Mouse (Mus musculus): ENCODE results near the gene Dnah6. TPM values are rescaled to one million over a fixed set of nuclear protein-coding genes. Genes with fewer than 3 reads are reported as not detected.
A peak's percentile ranks its signal among the peaks of the same experiment; 100 is the strongest.

The Dnah6 gene
- polyA plus RNA-seq, 1 experiment: not detected

GRCm38 (mm10) chr6:73020061-73020460 is 201.4 kb downstream of the Dnah6 start:
- H3K4me1 ChIP-seq (ENCODE audit: control insufficient read depth, insufficient read depth, low read length): no peaks in the 10 kb centered on the region
- TF ChIP-seq CTCF (IDR thresholded peaks at IDR 0.05; ENCODE audit: borderline replicate concordance, insufficient read depth, low read length): no peak
- no peak for TF ChIP-seq POLR2A (IDR thresholded peaks at IDR 0.05; ENCODE audit: low read depth, low read length)
- no peak overlapping the region for H3K4me3 ChIP-seq (ENCODE audit: insufficient read depth, low read length)
- no peak overlapping the region for H3K27ac ChIP-seq (ENCODE audit: insufficient read depth, low read length)

- peaks cover 4% of the 10 kb centered on the region; the same call in 1 of the 2 replicates for H3K4me1 ChIP-seq (ENCODE audit: control insufficient read depth, insufficient read depth, low read length)
- TF ChIP-seq CTCF (IDR thresholded peaks at IDR 0.05; ENCODE audit: borderline replicate concordance, insufficient read depth, low read length) (no peak), POLR2A (IDR thresholded peaks at IDR 0.05; ENCODE audit: low read depth, low read length) (no peak)
- no peak overlapping the region for H3K27ac ChIP-seq (ENCODE audit: insufficient read depth, low read length)
- H3K4me3 ChIP-seq (ENCODE audit: insufficient read depth, low read length): no peak overlapping the region
Measured at GRCm38 (mm10) chr6:73018725-73019280, 202.6 kb downstream of the Dnah6 start.

- no peak overlapping the region for H3K27ac ChIP-seq (ENCODE audit: insufficient read depth, low read length)
- no peak for TF ChIP-seq CTCF (IDR thresholded peaks at IDR 0.05; ENCODE audit: borderline replicate concordance, insufficient read depth, low read length)
- no peak for TF ChIP-seq POLR2A (IDR thresholded peaks at IDR 0.05; ENCODE audit: low read depth, low read length)
- peaks cover 8% of the 10 kb centered on the region; the same call in 1 of the 2 replicates for H3K4me1 ChIP-seq (ENCODE audit: control insufficient read depth, insufficient read depth, low read length)
- no peak overlapping the region for H3K4me3 ChIP-seq (ENCODE audit: insufficient read depth, low read length)
Measured at GRCm38 (mm10) chr6:73014317-73015160, 206.9 kb downstream of the Dnah6 start.

- no peak overlapping the region for H3K4me3 ChIP-seq (ENCODE audit: insufficient read depth, low read length)
- peaks cover 8% of the 10 kb centered on the region; the same call in 1 of the 2 replicates for H3K4me1 ChIP-seq (ENCODE audit: control insufficient read depth, insufficient read depth, low read length)
- TF ChIP-seq CTCF (IDR thresholded peaks at IDR 0.05; ENCODE audit: borderline replicate concordance, insufficient read depth, low read length) (no peak), POLR2A (IDR thresholded peaks at IDR 0.05; ENCODE audit: low read depth, low read length) (no peak)
- H3K27ac ChIP-seq (ENCODE audit: insufficient read depth, low read length): peak overlapping the region; percentile 12
Measured at GRCm38 (mm10) chr6:73012931-73013330, 208.5 kb downstream of the Dnah6 start.

GRCm38 (mm10) chr6:73011827-73012226 is 209.6 kb downstream of the Dnah6 start:
- H3K4me3 ChIP-seq (ENCODE audit: insufficient read depth, low read length): no peak overlapping the region
- no peak for TF ChIP-seq POLR2A (IDR thresholded peaks at IDR 0.05; ENCODE audit: low read depth, low read length)
- TF ChIP-seq CTCF (IDR thresholded peaks at IDR 0.05; ENCODE audit: borderline replicate concordance, insufficient read depth, low read length): no peak
- H3K4me1 ChIP-seq (ENCODE audit: control insufficient read depth, insufficient read depth, low read length): peaks cover 8% of the 10 kb centered on the region; the same call in 1 of the 2 replicates
- no peak overlapping the region for H3K27ac ChIP-seq (ENCODE audit: insufficient read depth, low read length)

- Histone ChIP-seq H3K4me1 (ENCODE audit: control insufficient read depth, insufficient read depth, low read length) (peaks cover 8% of the 10 kb centered on the region; the same call in 1 of the 2 replicates), H3K4me3 (ENCODE audit: insufficient read depth, low read length) (no peak overlapping the region), H3K27ac (ENCODE audit: insufficient read depth, low read length) (no peak overlapping the region)
- TF ChIP-seq POLR2A (IDR thresholded peaks at IDR 0.05; ENCODE audit: low read depth, low read length): no peak
- no peak for TF ChIP-seq CTCF (IDR thresholded peaks at IDR 0.05; ENCODE audit: borderline replicate concordance, insufficient read depth, low read length)
Measured at GRCm38 (mm10) chr6:73010073-73010472, 211.4 kb downstream of the Dnah6 start.

- no peak overlapping the region for H3K27ac ChIP-seq (ENCODE audit: insufficient read depth, low read length)
- H3K4me1 ChIP-seq (ENCODE audit: control insufficient read depth, insufficient read depth, low read length): no peaks in the 10 kb centered on the region
- TF ChIP-seq POLR2A (IDR thresholded peaks at IDR 0.05; ENCODE audit: low read depth, low read length) (no peak), CTCF (IDR thresholded peaks at IDR 0.05; ENCODE audit: borderline replicate concordance, insufficient read depth, low read length) (no peak)
- H3K4me3 ChIP-seq (ENCODE audit: insufficient read depth, low read length): no peak overlapping the region
Measured at GRCm38 (mm10) chr6:73003601-73004000, 217.8 kb downstream of the Dnah6 start.

GRCm38 (mm10) chr6:73002391-73002790 is 219.1 kb downstream of the Dnah6 start:
- Histone ChIP-seq H3K27ac (ENCODE audit: insufficient read depth, low read length) (no peak overlapping the region), H3K4me3 (ENCODE audit: insufficient read depth, low read length) (no peak overlapping the region), H3K4me1 (ENCODE audit: control insufficient read depth, insufficient read depth, low read length) (no peaks in the 10 kb centered on the region)
- TF ChIP-seq POLR2A (IDR thresholded peaks at IDR 0.05; ENCODE audit: low read depth, low read length) (no peak), CTCF (IDR thresholded peaks at IDR 0.05; ENCODE audit: borderline replicate concordance, insufficient read depth, low read length) (no peak)

- Histone ChIP-seq H3K4me3 (ENCODE audit: insufficient read depth, low read length) (no peak overlapping the region), H3K4me1 (ENCODE audit: control insufficient read depth, insufficient read depth, low read length) (no peaks in the 10 kb centered on the region), H3K27ac (ENCODE audit: insufficient read depth, low read length) (no peak overlapping the region)
- no peak for TF ChIP-seq POLR2A (IDR thresholded peaks at IDR 0.05; ENCODE audit: low read depth, low read length)
- no peak for TF ChIP-seq CTCF (IDR thresholded peaks at IDR 0.05; ENCODE audit: borderline replicate concordance, insufficient read depth, low read length)
Measured at GRCm38 (mm10) chr6:72998809-72999208, 222.6 kb downstream of the Dnah6 start.

- Histone ChIP-seq H3K27ac (ENCODE audit: insufficient read depth, low read length) (no peak overlapping the region), H3K4me3 (ENCODE audit: insufficient read depth, low read length) (no peak overlapping the region), H3K4me1 (ENCODE audit: control insufficient read depth, insufficient read depth, low read length) (peaks cover 2% of the 10 kb centered on the region; the same call in 1 of the 2 replicates)
- TF ChIP-seq POLR2A (IDR thresholded peaks at IDR 0.05; ENCODE audit: low read depth, low read length): no peak
- no peak for TF ChIP-seq CTCF (IDR thresholded peaks at IDR 0.05; ENCODE audit: borderline replicate concordance, insufficient read depth, low read length)
Measured at GRCm38 (mm10) chr6:72993688-72994082, 227.8 kb downstream of the Dnah6 start.

Data from embryonic fibroblast, embryonic 13.5 days (primary cell).